Mouse (Mus musculus) T-helper 2 cell (primary cell): ENCODE measurements around the gene Mlxipl.

Experiments
- in situ Hi-C: fragments of 300-600 bp; cut with MboI, MseI; formaldehyde crosslinking; loops from one replicate; pipeline ENCODE4 v1.15.1; 2025; ENCODE audit warnings: high pct_unique_total_duplicates

Gene Mlxipl

DNA sequence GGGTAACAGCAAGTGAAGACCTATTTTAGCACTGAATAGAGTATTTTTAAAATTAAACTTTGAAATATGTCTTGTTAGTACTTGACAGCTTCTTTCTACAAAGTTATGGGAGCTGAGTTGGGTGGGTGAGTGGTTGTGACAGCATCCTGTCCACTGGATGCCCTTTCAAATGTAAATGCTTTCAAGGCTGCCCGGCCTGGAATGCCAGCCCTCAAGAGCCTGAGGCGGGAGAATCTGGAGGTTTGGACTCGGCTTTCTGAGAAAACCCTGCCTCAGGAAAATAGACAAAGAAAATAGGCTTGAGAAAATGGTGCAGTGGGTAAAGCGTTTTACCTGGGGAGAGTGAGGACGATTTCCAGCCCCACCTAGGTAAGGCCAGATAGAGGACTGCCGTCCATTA is 92.1 kb downstream of the Mlxipl start:
- in situ Hi-C loops, result loop anchor here (5.0 kb wide), 1 partner anchor 494 kb away; the partner anchor contains the start of gene Limk1

- in situ Hi-C loops, result loop anchor here (5.0 kb wide), 1 partner anchor 496 kb away; the partner anchor contains the start of gene Limk1
Measured at GRCm38 (mm10) chr5:135183131-135183861, 93.6 kb downstream of the Mlxipl start.

DNA sequence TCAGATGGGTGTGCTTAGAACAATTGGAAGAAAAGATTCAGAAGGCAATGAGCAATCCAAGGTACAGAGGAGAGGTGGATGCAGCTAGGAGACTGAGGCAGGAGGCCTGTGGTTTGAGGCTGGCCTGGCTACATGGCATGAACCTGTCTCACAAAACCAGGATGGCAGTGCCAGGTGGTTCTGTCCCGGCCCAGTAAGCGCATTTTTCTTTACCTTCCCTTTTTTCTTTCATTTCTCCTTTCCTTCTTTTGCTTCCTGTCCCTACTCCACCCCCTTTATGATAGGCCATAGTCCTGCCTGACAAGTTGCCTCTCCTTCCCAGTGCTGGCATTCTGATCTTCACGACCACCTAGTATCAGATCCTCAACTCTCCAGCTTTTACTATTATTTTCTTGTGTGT is 95.3 kb downstream of the Mlxipl start:
- in situ Hi-C loops, result no loop called here

DNA sequence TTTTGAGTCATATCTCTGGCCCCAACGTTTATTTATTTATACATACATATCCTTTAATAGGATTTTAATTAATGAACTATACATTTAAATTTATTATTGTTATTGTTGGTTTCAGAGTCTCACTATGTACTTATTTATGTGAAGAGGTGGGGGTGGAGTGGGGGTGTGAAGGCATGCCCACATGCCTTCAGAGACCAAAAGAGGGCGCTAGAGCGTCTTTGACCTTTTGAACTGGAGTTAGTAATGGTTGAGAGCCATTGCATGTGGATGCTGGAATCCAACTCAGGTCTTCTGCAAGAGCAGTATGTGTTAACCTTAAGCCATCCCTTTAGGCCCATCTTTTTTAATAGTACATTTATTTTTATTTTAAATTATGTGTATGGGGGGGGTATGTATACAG is 95.9 kb downstream of the Mlxipl start:
- in situ Hi-C loops, result no loop called here

DNA sequence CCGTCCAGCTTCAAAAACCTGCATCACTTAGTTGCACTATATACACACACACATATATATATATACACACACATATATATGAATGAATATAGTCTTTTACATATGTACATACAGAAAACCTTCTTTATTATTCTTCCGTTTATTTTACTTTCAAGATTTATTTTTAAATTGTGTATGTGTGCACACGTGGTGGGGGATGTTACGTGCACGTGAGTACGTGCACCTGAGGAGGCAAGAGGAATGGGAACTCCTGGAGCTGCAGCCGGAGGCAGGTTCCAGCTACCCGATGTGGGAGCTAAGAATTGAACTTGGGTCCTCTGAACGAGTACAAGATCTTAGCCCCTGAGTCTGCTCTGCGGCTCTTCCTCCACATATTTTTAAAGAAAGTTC is 96.5 kb downstream of the Mlxipl start:
- in situ Hi-C loops, result no loop called here

DNA sequence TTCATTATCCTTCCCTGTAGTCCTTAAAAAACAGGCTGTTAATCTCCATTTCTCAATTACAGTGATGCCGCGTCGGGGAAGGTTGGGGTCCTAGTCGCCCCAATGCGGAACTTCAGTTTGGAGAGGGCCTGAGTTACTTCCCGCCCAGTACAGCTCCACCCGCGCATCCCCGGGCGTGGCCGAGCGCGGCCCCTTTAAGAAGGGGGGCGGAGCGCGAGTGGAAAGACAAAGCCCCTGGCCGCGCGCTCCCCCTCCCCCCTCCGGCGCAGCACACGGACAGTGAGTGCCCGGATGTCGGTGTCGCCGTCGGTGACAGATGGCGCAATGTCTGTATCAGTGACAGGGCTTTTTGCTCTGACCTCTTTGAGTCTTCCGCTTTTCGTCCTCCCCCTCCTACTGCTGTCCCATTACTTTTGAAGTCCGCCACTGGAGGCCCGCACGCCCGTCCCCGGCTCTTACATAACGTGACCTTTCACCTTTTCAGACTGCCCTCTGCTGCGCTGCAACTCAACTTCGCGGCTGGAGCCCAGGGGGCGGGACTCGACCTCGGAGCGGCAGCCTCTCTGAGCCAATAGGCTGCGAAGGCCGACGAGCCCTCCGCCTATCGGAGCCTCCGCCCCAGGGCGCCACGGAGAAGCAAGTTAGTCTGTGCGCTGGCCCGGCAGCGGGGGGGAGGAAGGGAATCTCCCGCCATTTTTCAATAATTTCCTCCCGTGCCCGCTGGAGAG is 97.1 kb downstream of the Mlxipl start, which contains the start of gene Baz1b:
Gene Baz1b (plus strand): TSS at position 644 of the 728 bp plus-strand sequence.
- in situ Hi-C loops, result no loop called here

- in situ Hi-C loops, result no loop called here
Measured at GRCm38 (mm10) chr5:135187349-135188213, 97.9 kb downstream of the Mlxipl start.
